Mouse (Mus musculus) neutrophil, adult 5-6 weeks (primary cell): ENCODE measurements around the gene Lrrc74a. TPM values are rescaled to one million over a fixed set of nuclear protein-coding genes. Genes with fewer than 3 reads are reported as not detected.

Experiments
- ATAC-seq: fragments of 151-379, 151-347 bp; 2 replicates; pipeline ENCODE4 v1.8.0; 2017; ENCODE audit warnings: mild to moderate bottlenecking, moderate TSS enrichment; ENCODE audit not compliant: insufficient number of reproducible peaks, poor library complexity, low FRiP score, severe bottlenecking; ENCODE audit errors: extremely low read depth
- total RNA-seq: library from RNA; stranded (forward); fragments of 200-1000 nt; gene quantifications from 2 replicates; pipeline ENCODE4 v1.2.3, GENCODE M21; 2017

Gene Lrrc74a
- total RNA-seq, 1 experiment from 2014 or later, result not detected

DNA sequence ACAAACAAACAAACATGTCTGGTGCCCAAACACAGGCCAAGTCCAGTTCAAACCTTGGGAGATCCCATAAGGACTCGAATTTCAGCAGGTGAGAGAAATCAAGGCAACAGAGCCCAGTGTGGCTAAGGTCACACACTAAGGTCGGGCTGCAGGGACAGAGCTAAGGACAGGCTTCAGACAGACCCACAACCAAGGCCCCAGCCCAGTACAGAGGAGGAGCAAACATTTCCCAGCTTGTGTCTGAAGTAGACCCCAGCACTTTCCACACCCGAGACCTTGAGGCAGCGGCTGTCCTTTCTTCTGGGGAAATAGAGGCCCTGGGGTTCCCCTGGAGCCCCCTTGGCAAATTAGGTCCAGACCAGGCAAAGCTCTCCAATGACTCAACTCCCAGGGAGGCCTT is 66.2 kb downstream of the Lrrc74a start:
- no peak for ATAC-seq

DNA sequence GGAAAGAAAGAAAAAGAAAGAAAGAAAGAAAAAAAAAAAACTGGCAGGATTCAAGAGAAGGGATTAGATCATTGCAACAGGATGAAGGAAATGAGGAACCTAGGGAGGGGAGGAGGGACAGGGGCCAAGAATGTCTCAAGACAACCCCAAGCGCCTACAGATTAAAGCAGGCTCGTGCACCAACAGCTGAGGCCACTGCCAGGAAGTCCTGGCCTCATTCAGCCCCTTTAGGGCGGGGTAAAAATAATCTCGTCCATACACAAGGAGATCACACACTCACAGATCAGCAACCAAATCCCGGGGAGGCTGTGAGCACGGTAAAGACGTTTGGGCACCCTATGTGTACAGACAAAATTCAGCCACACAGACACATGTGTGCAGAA is 66.6 kb downstream of the Lrrc74a start:
- no peak for ATAC-seq

DNA sequence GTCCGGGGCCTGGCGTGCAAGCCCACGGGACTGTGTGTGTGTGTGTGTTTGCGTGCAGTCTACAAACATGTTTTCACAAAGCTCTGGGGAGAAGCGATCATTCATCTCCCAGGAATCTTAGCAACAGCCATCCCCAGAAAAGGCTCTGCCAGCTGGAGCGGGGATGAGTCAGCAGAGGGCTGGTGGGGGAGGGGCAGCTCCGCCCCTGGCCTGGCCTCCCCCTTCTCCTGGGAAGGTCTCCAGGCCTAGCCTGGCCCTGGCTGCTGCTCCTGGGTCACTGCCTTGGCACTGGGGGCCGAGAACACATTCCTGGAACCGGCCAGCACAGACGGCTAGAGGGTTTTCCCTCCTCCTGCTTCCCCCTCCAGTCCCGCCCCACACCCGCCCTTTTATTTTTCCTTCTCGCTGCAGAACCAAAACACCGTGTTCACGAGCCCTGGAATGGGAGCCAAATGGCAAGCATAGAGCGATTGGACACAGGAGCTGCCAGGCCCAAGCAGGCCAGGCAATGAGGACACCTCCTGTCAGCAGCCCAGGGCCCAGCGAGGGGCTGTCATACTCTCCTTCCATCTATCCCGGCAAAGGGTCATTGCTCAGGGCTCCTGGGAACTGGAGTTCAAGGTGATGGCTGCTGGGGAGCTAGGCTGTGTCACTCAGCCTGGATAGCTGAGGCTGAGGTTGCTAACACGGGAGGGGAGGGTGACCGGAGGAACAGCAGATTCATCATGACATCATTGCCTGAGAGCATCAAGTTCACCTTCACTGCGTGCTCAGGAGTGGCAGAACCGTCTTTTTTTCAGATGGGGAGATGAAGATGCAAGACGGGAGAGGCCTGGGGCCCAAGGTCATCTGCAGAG is 67.2 kb downstream of the Lrrc74a start:
- peak; percentile 53 for ATAC-seq

DNA sequence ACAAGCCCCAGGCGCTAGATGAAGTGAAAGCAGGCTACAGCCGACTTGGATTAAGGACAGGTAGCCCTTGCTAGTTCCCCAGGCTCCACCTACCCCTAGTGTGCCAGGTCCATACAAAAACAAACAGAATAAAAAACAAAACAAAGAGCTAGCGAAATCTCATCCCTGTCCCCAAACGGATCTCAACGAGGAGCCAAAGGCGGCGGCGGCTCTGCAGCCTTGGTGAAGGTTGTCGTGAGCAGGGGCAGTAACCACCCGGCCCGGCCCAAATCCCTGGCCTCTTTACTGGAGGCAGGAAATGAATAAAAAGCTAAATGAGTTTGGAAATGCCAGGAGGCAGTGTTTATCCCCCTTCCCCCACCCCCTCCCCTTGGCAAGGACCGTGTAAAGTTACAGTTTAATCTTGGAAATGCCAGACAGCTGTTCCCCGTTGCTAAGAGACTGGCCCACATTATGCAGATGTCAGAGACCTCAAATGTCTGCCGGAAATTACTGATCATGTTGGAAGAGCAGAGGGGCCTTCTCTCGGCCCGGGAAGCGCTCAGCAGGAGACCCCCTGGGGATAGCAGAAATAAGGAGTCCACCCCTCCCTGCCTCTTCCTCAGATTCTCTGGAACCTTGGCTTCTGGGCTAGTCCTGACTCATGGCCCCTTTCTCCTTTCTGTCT is 68.0 kb downstream of the Lrrc74a start:
- ATAC-seq, result no peak

DNA sequence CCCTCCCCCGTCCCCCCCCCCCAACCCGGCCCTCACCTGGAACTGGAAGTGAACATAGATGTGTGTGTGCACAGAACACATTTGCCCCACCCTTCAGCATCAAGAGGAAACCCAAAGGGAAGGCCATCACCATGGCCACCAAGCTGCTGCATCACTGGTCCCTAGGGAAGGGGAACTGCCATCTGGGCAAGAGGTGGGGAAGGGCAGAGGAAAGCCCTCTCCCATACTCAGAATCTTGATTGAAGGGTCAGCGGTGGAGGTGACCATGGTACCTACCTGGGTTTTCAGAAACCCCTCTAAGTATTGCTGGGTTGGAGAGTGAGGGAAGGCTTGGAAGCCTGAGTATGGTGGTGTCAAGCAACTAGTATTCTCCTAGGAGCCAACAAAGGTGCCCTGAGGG is 68.7 kb downstream of the Lrrc74a start:
- ATAC-seq, result no peak

DNA sequence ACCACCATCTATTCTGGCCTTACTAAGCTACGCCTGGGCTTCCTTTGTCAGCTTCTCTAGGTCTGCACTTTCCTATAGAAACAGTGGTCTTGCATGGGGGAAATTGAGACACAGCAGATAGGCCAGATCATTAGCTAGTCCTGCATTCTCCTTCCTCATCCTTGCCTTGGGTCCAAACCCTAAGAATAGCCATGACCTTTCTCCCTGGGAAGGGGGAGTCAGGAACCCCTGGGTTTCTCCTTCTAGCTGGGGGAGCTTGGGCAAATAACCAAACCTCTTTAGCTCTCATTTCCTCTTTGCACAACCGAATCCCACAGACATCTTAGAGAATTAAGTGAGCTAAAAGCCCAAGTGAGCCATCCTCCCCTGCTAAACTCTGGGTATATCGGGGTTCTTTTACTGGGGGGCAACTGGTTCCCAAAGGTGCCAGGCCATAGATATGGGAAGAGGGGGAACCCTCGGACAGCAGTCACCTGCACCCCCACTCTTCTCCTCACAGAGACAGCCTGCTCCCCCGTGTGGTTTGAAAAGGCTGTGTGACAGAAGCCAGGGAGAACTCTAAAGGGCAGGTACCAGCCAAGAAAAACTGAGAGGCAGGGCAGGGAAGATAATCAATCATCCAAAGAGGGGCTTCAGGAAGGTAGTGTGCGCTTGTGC is 69.6 kb downstream of the Lrrc74a start:
- ATAC-seq, result no peak

DNA sequence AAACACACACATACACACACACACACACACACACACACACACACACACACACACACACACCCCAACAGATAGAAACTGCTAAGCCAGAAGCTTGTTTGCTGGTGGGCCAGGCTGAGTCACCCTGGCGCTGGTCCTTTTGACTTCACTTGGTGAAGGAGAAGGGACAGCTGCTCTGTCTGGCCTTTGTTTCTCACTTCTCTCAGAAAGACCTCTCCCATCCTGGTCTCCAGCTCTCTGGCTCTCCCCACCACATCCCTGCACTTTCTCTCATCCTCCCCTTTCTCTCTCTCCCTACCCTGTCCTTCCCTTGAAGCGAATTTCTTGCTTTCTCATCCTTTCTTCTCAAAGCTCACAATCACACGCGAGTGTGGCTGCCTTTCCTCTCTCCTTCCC is 70.1 kb downstream of the Lrrc74a start:
- no peak for ATAC-seq

DNA sequence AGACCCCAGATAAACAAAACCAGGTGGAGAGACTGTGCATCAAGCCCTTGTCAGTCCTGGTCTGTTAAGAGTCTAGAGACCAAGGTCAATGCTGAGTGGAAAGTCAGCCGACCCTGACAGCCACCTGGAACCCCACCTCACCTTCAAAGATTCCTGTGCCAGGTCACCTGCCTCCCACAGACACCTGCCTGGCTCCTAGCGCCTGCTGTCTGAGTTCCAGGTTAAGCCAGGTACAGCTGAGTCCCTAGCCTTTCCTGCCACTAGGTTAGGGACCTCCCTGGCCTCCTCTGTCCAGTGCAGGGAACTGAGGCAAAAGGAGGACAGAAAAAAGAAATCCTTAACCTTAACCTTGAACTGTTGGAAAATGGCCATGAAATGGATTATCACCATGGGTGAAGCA is 70.7 kb downstream of the Lrrc74a start:
- ATAC-seq, result no peak

DNA sequence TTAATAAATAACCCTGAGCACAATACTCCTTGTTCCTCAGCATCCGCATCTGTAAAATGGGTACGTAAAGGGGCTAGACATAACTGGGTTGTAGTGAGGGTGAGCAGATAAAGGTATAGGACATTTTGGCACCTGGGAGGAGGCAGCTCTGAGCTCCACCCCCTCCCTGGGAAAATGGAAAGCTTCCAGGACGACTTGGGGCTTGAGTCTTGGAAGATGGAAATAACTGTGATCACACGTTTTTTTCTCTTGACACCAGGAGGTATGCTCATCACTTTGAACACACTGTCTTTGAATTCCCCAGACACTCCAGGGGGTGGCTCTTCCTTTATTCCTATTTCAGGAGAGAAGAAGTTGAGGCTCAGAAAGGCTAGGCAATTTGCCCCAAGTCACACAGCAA is 71.1 kb downstream of the Lrrc74a start:
- ATAC-seq, result no peak

DNA sequence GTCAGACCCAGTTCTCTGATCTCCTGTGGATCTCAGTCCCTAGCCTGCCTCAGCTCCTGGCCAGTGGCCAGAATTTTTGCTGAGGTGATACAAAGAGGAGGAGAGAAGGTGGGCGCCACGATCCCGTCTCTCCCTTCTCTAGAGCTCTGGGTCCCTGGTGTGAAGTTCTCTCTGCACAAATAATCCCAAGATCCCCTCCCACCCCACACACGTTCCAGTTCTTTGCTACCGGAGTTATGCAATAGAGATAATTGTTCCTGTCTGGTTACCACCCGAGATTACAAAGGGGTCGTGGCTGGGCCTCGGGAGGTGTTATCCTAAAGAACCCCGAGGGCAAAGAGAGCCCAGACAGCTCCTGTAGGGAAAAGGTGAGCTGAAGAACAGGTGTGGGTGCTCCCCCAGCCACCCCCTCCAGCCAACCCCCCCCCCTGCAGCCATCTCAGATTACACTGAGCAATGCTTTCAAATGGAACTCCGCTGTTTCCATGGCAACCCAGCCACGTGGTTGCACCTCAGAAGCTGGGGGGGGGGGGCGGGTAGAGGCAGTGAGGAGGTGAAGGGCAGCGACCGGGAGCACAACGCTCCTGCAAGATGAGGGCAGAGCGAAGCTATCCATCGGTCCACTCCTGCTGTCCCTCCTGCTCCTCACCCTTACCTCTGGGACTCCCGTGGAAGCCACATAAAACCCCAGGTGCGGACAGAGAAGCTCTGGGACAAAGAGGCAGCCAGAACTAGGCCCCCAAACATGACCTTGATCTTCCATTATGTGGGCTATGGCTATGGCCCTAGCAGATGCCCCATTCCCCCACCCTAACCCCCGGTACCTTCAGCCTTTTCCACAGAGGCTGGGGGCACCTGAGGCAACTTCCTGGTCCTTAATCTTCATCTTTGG is 72.1 kb downstream of the Lrrc74a start:
- no peak for ATAC-seq

DNA sequence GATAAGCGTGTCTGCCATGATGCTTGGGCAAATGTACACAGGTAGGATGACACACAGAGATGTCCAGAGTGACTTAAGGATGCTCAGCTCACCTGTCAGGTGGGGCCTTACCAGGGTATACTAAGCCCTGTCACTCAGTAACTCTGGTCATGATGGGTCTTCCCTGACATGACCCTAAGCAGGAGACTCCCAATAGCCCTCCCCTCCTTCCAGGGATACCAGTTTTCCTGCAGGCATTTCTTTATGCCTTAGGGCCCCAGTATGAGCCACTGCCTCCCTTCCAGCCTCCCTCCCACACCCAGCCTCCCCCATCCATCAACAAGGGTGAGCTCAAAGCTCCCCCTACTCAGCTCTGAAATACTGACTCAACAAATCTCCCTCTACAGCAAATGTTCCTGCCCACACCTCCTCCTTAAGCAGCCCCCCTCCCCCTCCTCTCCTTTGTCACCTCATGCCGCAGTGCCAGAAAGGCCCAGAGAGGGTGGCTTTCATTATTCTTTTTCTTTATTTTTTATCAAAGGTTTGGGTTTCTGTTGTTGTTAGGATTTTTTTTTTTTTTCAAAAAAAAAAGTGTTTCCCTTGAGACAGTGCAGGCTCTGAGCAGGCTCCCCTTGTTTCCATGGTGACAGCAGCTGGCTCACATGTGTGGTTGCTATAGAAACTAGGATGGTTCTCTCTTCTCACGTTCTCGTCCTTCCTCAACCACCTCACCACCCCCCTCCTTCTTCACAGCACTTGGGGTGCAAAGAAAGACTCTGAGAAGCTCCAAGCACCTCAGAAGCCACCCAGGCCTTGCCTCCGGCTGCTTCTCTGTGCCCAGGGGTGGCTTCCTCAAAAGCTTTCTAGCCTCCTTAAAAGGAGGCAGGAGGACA is 73.0 kb downstream of the Lrrc74a start:
- peak; percentile 85 for ATAC-seq

DNA sequence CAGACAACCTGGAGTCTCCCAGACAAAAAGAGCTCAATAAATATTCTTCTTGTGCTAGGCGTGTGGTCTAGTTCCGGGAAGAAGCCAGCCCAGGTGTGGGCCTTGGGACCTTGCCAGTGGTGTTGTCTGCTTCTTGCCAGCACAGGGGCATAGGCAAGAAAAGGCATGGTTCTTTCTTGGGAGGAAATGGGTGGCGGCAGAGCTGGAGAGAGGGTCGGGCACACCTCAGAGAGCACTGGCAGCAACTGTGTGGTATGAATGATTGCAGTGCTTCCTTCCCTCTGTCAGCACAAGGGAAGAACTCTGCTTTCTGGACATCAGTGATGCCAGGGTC is 73.6 kb downstream of the Lrrc74a start:
- ATAC-seq, result no peak

DNA sequence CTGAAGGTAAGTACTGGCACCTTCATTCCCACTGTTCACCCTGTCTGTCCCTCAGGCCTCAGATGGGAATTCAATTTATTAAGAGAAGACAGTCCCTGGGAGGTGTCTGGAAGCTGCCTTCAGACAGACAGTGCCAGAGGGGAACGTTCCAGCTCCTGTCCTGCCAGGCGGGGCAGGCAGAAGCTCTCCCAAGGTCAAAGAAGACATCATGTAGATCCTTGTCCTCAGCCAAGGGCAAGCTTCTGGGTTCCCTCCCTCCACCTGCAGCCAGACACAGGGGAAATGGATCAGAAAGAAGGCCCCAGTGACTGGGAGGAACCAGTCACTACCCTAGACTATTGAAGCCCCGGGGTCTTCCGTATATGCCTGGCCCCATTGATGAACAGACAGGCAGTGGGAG is 74.7 kb downstream of the Lrrc74a start:
- no peak for ATAC-seq

DNA sequence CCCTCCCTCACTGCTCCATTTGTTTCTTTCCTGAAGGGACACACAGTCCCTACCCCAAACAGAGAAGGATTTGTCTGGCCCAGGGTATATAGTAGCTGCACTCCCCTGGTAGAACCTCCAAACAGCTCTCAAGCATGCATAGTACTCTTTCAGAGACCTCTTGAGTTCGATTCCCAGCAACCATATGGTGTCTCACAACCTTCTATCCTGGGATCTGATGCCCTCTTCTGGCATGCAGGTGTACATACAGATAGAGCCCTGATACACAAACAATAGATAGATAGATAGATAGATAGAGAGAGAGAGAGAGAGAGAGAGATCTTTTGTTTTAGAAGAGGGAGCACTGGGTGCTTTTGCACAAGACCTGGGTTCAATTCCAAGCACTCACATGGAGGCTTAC is 75.9 kb downstream of the Lrrc74a start:
- ATAC-seq, result no peak

DNA sequence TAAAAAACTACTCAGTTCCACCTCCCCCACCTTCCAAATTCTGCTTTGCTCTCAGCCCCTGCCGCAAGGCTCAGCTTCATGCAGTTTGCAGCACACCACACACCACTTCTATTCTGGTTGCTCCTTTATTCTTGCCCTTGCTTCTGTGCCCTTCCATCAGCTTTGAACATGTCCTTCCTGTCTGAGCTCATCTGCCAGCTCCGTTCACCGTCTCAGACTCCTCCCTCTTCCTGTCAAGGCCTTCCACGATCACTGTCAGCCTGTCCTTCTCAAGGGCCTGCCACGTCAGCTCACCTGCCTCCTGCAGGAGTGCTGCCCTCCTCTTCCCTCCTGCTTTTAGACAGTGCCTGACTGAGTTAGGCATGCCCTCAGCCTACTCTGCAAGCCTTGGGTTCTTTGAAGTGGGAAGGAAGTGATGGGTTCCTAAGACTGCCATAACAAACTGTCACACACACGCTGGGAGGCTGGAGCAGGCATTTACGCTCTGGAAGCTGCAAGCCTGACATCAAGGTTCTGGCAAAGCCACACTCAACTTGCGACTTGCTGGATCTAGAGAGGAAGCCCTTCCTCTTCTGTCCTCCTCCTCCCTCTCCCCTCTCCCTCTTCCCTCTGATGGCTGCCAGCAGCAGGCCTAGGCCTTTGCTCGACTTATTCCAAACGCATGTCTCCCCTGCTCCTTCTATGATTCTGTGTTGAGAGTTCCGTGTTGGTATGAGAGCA is 76.7 kb downstream of the Lrrc74a start:
- peak; percentile 68 for ATAC-seq

DNA sequence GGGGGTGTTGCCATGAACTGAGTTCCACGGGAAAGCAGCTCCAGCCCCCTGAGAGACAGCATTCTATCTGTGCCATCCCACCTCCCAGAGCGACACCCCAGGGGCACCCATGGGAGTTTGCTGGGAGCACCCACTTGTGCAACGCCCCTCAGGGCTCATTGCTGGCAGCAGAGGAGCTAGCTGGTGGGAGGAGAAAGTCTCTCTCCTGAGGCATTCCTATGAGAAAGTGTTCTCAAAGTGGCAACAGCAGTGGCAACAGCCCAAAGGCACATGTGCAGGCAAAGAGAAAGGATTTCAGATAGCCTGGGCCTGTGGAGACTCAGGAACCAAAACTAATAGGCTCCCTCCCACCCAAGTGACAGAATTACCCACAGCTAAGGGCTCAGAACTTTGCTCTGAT is 78.6 kb downstream of the Lrrc74a start:
- ATAC-seq, result no peak
